Mouse (Mus musculus) G1E (cell line): Measurements from ENCODE around the gene Grsf1.

Experiments
- CTCF ChIP-seq: IDR thresholded peaks from 2 replicates; pipeline ENCODE4 v1.5.1; 2012; ENCODE audit warnings: low read depth, low read length, inconsistent platforms, mixed read lengths
- GATA1 ChIP-seq: IDR thresholded peaks from 2 replicates; pipeline ENCODE4 v1.6.1; 2012; ENCODE audit warnings: borderline replicate concordance, low read length, inconsistent platforms, mixed read lengths
- GATA2 ChIP-seq: IDR thresholded peaks from 2 replicates; pipeline ENCODE4 v1.6.1; 2012; ENCODE audit warnings: low read depth, low read length, inconsistent platforms, borderline replicate concordance
- POLR2AphosphoS5 ChIP-seq: IDR thresholded peaks from 2 replicates; pipeline ENCODE4 v1.6.1; 2012; ENCODE audit warnings: low read depth, low read length, inconsistent platforms; ENCODE audit not compliant: insufficient replicate concordance
- TAL1 ChIP-seq: conservative IDR thresholded peaks from 2 replicates; pipeline ENCODE4 v1.6.1; 2012; ENCODE audit warnings: low read depth, low read length, inconsistent platforms, mixed read lengths

GRCm38 (mm10) chr5:88642786-88643185, 33.2 kb downstream of the Grsf1 start:
- TF ChIP-seq CTCF: no peak
- TF ChIP-seq TAL1: no peak
- TF ChIP-seq GATA1: no peak
- no peak for TF ChIP-seq POLR2AphosphoS5
- no peak for TF ChIP-seq GATA2
